Mouse (Mus musculus) intestine, embryonic 16.5 days (tissue): ENCODE data around the gene Gm45717. TPM values are rescaled to one million over a fixed set of nuclear protein-coding genes. Genes with fewer than 3 reads are reported as not detected.

Experiments
- ATAC-seq: fragments of 200-750 bp; cut with Nextera tagmentation; 2 replicates; pipeline ENCODE4 v1.8.0; 2017; ENCODE audit warnings: moderate TSS enrichment, moderate library complexity
- H3K27ac ChIP-seq: fragments of 300-500 bp; sonication (generic); 2 replicates; pipeline ENCODE4 v1.5.1; 2014; ENCODE audit warnings: mild to moderate bottlenecking, low read length
- H3K27me3 ChIP-seq: fragments of 300-500 bp; sonication (generic); replicated peaks from 2 replicates; pipeline ENCODE4 v1.6.1; 2014; ENCODE audit warnings: low read length, control low read depth, mixed read lengths; ENCODE audit not compliant: control insufficient read depth, insufficient read depth
- H3K36me3 ChIP-seq: fragments of 300-500 bp; sonication (generic); 2 replicates; pipeline ENCODE4 v1.6.1; 2014; ENCODE audit warnings: low read length, control low read depth; ENCODE audit not compliant: control insufficient read depth, insufficient read depth
- H3K4me1 ChIP-seq: fragments of 300-500 bp; sonication (generic); 2 replicates; pipeline ENCODE4 v1.6.1; 2014; ENCODE audit warnings: low read length, control low read depth, mixed read lengths; ENCODE audit not compliant: control insufficient read depth, insufficient read depth
- H3K4me2 ChIP-seq: fragments of 300-500 bp; sonication (generic); 2 replicates; pipeline ENCODE4 v1.6.1; 2014; ENCODE audit warnings: low read depth, low read length, control low read depth
- H3K4me3 ChIP-seq: fragments of 300-500 bp; sonication (generic); 2 replicates; pipeline ENCODE4 v1.5.1; 2014; ENCODE audit warnings: mild to moderate bottlenecking, low read length
- H3K9ac ChIP-seq: fragments of 300-500 bp; sonication (generic); 2 replicates; pipeline ENCODE4 v1.6.1; 2014; ENCODE audit warnings: low read depth, low read length
- H3K9me3 ChIP-seq: fragments of 300-500 bp; sonication (generic); 2 replicates; pipeline ENCODE4 v1.6.1; 2016; ENCODE audit warnings: low read length, control low read depth; ENCODE audit not compliant: control insufficient read depth
- WGBS: fragments of 180-500 bp; shearing (Covaris S2); extraction: QIAGEN DNeasy Blood & Tissue Kit; methylation state at CpG from one replicate; pipeline ENCODE4 v1.1.7; 2014; 5-methylcytosine and 5-hydroxymethylcytosine counted together
- polyA plus RNA-seq: library from polyadenylated mRNA; unstranded; fragments of >200 nt; fragmentation: Nextera tagmentation; extraction: Ambion mirVana; gene quantifications from 2 replicates; pipeline ENCODE4 v1.2.1, GENCODE M21; 2015

The Gm45717 gene
- polyA plus RNA-seq, 1 experiment from 2014 or later = not detected

- WGBS = 43% methylated on average over 4 of the region's 4 CpGs
- no peaks in the 10 kb centered on the region for H3K9me3 ChIP-seq
- peaks cover 3% of the 10 kb centered on the region; the same call in 1 of the 2 replicates for H3K36me3 ChIP-seq
- peak; percentile 46 for ATAC-seq
- H3K4me1 ChIP-seq = peaks cover 16% of the 10 kb centered on the region
- H3K4me2 ChIP-seq = peak overlapping the region; percentile 1; the same call in 1 of the 2 replicates
- peaks cover 24% of the 10 kb centered on the region for H3K27me3 ChIP-seq
- no peak overlapping the region; the same call in 1 of the 2 replicates for H3K9ac ChIP-seq
- peak overlapping the region; percentile 89 for H3K27ac ChIP-seq
- no peak overlapping the region for H3K4me3 ChIP-seq
These were observed 35.8 kb downstream of the Gm45717 start for GRCm38 (mm10) chr7:140919911-140920310.

- no peak overlapping the region for H3K4me3 ChIP-seq
- H3K4me1 ChIP-seq = peaks cover 15% of the 10 kb centered on the region
- ATAC-seq = peak; percentile 27
- no peaks in the 10 kb centered on the region for H3K9me3 ChIP-seq
- 72% methylated on average over 8 of the region's 8 CpGs for WGBS
- H3K4me2 ChIP-seq = no peak overlapping the region
- peak overlapping the region; percentile 94 for H3K27ac ChIP-seq
- H3K27me3 ChIP-seq = no peaks in the 10 kb centered on the region
- no peak overlapping the region for H3K9ac ChIP-seq
- no peaks in the 10 kb centered on the region for H3K36me3 ChIP-seq
These were observed 41.6 kb downstream of the Gm45717 start for GRCm38 (mm10) chr7:140914031-140914690.

GRCm38 (mm10) chr7:140912846-140913482, 42.8 kb downstream of the Gm45717 start:
- Histone ChIP-seq H3K9ac (peak overlapping the region; percentile 36; the same call in 1 of the 2 replicates), H3K27me3 (no peaks in the 10 kb centered on the region), H3K27ac (peak overlapping the region; percentile 94), H3K4me1 (peaks cover 12% of the 10 kb centered on the region), H3K9me3 (no peaks in the 10 kb centered on the region), H3K4me2 (peak overlapping the region; percentile 2; the same call in 1 of the 2 replicates), H3K4me3 (no peak overlapping the region), H3K36me3 (no peaks in the 10 kb centered on the region)
- WGBS = 51% methylated on average over 5 of the region's 5 CpGs
- peak; percentile 93 for ATAC-seq

DNA sequence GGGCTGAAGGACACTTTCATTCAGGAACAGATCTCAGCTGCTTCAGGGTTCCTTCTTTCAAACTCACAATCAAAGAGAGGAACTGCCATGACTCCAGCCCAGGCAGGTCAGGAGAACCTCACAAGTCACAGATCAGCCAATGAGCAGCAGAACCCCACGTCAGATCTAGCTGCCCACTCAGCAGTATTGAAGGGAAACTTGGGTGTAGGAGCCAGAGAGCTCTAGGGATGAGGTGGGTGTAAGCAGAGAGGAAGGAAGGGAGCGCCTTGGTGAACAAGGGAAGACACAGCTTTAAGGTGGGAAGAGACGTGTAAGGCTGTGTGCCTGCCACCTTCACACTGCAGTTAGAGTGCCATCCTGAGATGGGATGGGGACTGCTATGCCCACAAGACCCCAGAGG, 43.4 kb downstream of the Gm45717 start:
- H3K4me2 ChIP-seq = 0 out of 2 replicates have a peak overlapping the region, but pooled peaks have one; percentile 2
- no peaks in the 10 kb centered on the region for H3K27me3 ChIP-seq
- H3K4me1 ChIP-seq = peaks cover 12% of the 10 kb centered on the region
- no peak overlapping the region for H3K4me3 ChIP-seq
- H3K36me3 ChIP-seq = no peaks in the 10 kb centered on the region
- no peaks in the 10 kb centered on the region for H3K9me3 ChIP-seq
- WGBS = 60% methylated on average over 3 of the region's 3 CpGs
- H3K27ac ChIP-seq = peak overlapping the region; percentile 94
- ATAC-seq = no peak
- H3K9ac ChIP-seq = peak overlapping the region; percentile 36

GRCm38 (mm10) chr7:140908634-140909107, 47.1 kb downstream of the Gm45717 start:
- Histone ChIP-seq H3K9ac (peak overlapping the region; percentile 64), H3K4me2 (peak overlapping the region; percentile 79), H3K36me3 (no peaks in the 10 kb centered on the region), H3K27me3 (no peaks in the 10 kb centered on the region), H3K27ac (0 out of 2 replicates have a peak overlapping the region, but pooled peaks have one; percentile 49), H3K4me1 (peaks cover 7% of the 10 kb centered on the region), H3K9me3 (no peaks in the 10 kb centered on the region), H3K4me3 (peak overlapping the region; percentile 45)
- 2% methylated on average over 19 of the region's 19 CpGs for WGBS
- ATAC-seq = peak; percentile 64

DNA sequence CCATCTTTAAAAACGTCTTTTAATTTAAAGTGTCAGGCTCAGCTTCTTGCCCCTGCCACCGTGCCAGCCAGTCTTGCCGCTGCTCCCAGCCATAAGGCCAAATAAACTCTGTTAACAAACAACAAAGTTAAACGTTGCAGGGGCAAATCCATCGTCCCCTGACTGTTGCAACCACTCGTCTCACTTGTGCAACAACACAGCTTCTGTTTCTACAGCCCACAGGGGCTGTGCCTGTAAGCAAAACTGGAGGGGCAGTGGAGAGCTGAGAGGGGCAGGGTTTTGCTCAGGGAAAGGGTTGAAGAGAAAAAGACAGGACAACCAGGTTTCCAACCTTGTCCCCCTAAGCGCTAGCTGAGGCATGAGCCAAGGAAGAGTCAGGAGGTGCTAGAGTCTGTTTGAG, 47.6 kb downstream of the Gm45717 start:
- Histone ChIP-seq H3K4me2 (no peak overlapping the region; the same call in 1 of the 2 replicates), H3K27me3 (no peaks in the 10 kb centered on the region), H3K9ac (no peak overlapping the region), H3K4me1 (peaks cover 10% of the 10 kb centered on the region), H3K4me3 (no peak overlapping the region), H3K36me3 (no peaks in the 10 kb centered on the region), H3K9me3 (no peaks in the 10 kb centered on the region), H3K27ac (no peak overlapping the region)
- no peak for ATAC-seq
- WGBS = 44% methylated on average over 7 of the region's 7 CpGs

DNA sequence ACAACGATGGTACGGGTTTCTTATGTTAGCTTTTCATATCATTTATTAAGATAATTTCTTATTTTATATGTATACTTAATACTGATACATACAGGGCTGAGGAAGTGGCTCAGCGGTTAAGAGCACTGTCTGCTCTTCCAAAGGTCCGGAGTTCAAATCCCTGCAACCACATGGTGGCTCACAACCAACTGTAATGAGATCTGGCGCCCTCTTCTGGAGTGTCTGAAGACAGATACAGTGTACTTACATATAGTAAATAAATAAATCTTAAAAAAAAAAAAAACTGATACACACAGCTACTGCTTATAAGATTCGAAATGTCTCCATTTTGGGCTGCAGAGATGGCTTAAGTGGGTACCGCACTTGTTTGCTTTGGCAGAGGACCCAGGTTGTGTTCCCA, 48.0 kb downstream of the Gm45717 start:
- H3K36me3 ChIP-seq = no peaks in the 10 kb centered on the region
- peaks cover 10% of the 10 kb centered on the region for H3K4me1 ChIP-seq
- no peaks in the 10 kb centered on the region for H3K27me3 ChIP-seq
- WGBS = 87% methylated on average over 7 of the region's 7 CpGs
- no peak overlapping the region for H3K27ac ChIP-seq
- H3K9me3 ChIP-seq = no peaks in the 10 kb centered on the region
- no peak for ATAC-seq
- no peak overlapping the region for H3K9ac ChIP-seq
- H3K4me3 ChIP-seq = no peak overlapping the region
- no peak overlapping the region for H3K4me2 ChIP-seq

DNA sequence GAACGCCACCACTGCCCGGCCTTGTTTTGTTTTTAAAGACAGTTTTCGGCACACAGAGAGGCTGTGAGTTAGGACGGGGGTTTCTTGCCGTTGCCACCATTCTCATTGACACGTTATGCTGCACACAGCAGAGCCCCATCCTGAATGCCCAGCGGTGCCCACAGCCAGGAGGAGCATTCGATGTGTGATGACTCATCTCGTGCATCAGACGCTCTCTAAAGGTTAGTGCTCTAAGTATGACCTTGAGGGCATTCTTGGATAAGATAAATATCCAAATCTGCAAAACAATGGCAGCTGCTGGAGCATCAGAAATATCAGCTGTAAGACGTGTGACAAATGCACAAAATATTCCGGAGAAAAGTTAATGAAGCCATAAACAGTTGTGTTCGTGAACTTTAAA, 48.6 kb downstream of the Gm45717 start:
- no peaks in the 10 kb centered on the region for H3K27me3 ChIP-seq
- H3K27ac ChIP-seq = no peak overlapping the region
- no peak for ATAC-seq
- no peaks in the 10 kb centered on the region for H3K9me3 ChIP-seq
- H3K4me3 ChIP-seq = no peak overlapping the region
- no peak overlapping the region for H3K9ac ChIP-seq
- no peaks in the 10 kb centered on the region for H3K36me3 ChIP-seq
- WGBS = 79% methylated on average over 13 of the region's 13 CpGs
- H3K4me2 ChIP-seq = no peak overlapping the region
- peaks cover 5% of the 10 kb centered on the region; the same call in 1 of the 2 replicates for H3K4me1 ChIP-seq

DNA sequence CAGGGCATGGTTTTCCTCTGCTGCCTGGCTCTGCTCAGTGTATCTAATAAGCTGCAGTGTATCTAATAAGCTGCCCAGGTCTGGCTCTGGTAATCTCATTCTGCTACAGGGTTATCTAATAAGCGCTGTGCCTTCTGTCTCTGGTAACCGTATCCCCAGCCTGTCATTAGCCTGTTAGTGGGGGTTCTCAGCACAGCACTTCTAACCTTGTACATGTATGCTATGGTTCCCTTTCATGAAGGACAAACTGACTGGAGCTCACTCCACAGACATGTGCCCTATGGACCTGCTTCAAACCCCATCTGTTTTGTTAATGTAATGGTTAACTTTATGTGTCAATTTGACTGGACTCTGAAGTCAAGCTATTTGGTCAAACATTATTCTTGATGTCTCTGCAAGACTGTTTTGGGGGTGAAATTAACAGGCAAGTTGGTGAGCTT, 50.1 kb downstream of the Gm45717 start:
- no peak for ATAC-seq
- Histone ChIP-seq H3K9me3 (no peaks in the 10 kb centered on the region), H3K27me3 (no peaks in the 10 kb centered on the region), H3K9ac (no peak overlapping the region), H3K27ac (no peak overlapping the region), H3K4me1 (peaks cover 2% of the 10 kb centered on the region; the same call in 1 of the 2 replicates), H3K4me2 (no peak overlapping the region), H3K36me3 (no peaks in the 10 kb centered on the region), H3K4me3 (no peak overlapping the region)
- 71% methylated on average over 2 of the region's 2 CpGs for WGBS
